Mouse (Mus musculus) kidney, postnatal 0 days (tissue): ENCODE data around the gene Sh3bp5. TPM values are rescaled to one million over a fixed set of nuclear protein-coding genes. Genes with fewer than 3 reads are reported as not detected.

Experiments
- ATAC-seq: fragments of 200-750 bp; cut with Nextera tagmentation; replicated peaks from 2 replicates; pipeline ENCODE4 v1.8.0; 2017; ENCODE audit warnings: low read depth, moderate number of reproducible peaks, moderate TSS enrichment, moderate library complexity; ENCODE audit not compliant: low FRiP score
- DNase-seq: peaks from one replicate; pipeline ENCODE4 v3.0.0-alpha.2; 2016; ENCODE audit warnings: low spot score
- H3K27ac ChIP-seq: fragments of 300-500 bp; sonication (generic); 2 replicates; pipeline ENCODE4 v1.5.1; 2014; ENCODE audit warnings: mild to moderate bottlenecking
- H3K27me3 ChIP-seq: fragments of 300-500 bp; sonication (generic); 2 replicates; pipeline ENCODE4 v1.6.1; 2014; ENCODE audit warnings: low read length, mixed read lengths; ENCODE audit not compliant: insufficient read depth
- H3K36me3 ChIP-seq: fragments of 300-500 bp; sonication (generic); 2 replicates; pipeline ENCODE4 v1.6.1; 2014; ENCODE audit warnings: low read length, mixed read lengths; ENCODE audit not compliant: insufficient read depth
- H3K4me1 ChIP-seq: fragments of 300-500 bp; sonication (generic); replicated peaks from 2 replicates; pipeline ENCODE4 v1.6.1; 2014; ENCODE audit warnings: antibody characterized with exemption, low read length, mixed read lengths; ENCODE audit not compliant: insufficient read depth
- H3K4me2 ChIP-seq: fragments of 300-500 bp; sonication (generic); 2 replicates; pipeline ENCODE4 v1.6.1; 2014; ENCODE audit warnings: mild to moderate bottlenecking, low read length, moderate library complexity, mixed read lengths
- H3K4me3 ChIP-seq: fragments of 300-500 bp; sonication (generic); replicated peaks from 2 replicates; pipeline ENCODE4 v1.5.1; 2014; ENCODE audit warnings: low read depth, low read length
- H3K9ac ChIP-seq: fragments of 300-500 bp; sonication (generic); 2 replicates; pipeline ENCODE4 v1.6.1; 2014; ENCODE audit warnings: low read depth, low read length
- H3K9me3 ChIP-seq: fragments of 300-500 bp; sonication (generic); replicated peaks from 2 replicates; pipeline ENCODE4 v1.6.1; 2016; ENCODE audit warnings: low read length, inconsistent platforms, mixed read lengths
- CTCF ChIP-seq: IDR thresholded peaks from 2 replicates; pipeline ENCODE4 v1.5.1; 2016; ENCODE audit warnings: antibody characterized with exemption, low read depth, mild to moderate bottlenecking, moderate library complexity
- WGBS: fragments of 180-500 bp; shearing (Covaris S2); extraction: QIAGEN DNeasy Blood & Tissue Kit; methylation state at CpG from one replicate; pipeline ENCODE4 v1.1.7; 2014; 5-methylcytosine and 5-hydroxymethylcytosine counted together
- polyA plus RNA-seq: library from polyadenylated mRNA; unstranded; fragments of >200 nt; fragmentation: Nextera tagmentation; extraction: Ambion mirVana; gene quantifications from 2 replicates; pipeline ENCODE4 v1.2.1, GENCODE M21; 2015

Gene Sh3bp5
- polyA plus RNA-seq, 1 experiment from 2014 or later: 45.2 TPM

- ATAC-seq: no peak
- Histone ChIP-seq H3K27ac (no peak overlapping the region), H3K36me3 (no peaks in the 10 kb centered on the region), H3K9me3 (no peaks in the 10 kb centered on the region), H3K4me1 (peaks cover 7% of the 10 kb centered on the region; the same call in 1 of the 2 replicates), H3K4me3 (no peak overlapping the region), H3K4me2 (no peak overlapping the region), H3K27me3 (no peaks in the 10 kb centered on the region), H3K9ac (no peak overlapping the region)
- 77% methylated on average over 1 of the region's 1 CpGs for WGBS
- no peak; the same call in 1 of the 2 replicates for TF ChIP-seq CTCF
- no peak for DNase-seq
Observed at GRCm38 (mm10) chr14:31327196-31327595, 108.7 kb downstream of the Sh3bp5 start.

- no peak overlapping the region for H3K4me2 ChIP-seq
- H3K36me3 ChIP-seq: no peaks in the 10 kb centered on the region
- ATAC-seq (no peak), DNase-seq (no peak)
- WGBS: 62% methylated on average over 7 of the region's 7 CpGs
- H3K9me3 ChIP-seq: no peaks in the 10 kb centered on the region
- peaks cover 7% of the 10 kb centered on the region; the same call in 1 of the 2 replicates for H3K4me1 ChIP-seq
- no peak overlapping the region for H3K9ac ChIP-seq
- no peak overlapping the region for H3K27ac ChIP-seq
- H3K4me3 ChIP-seq: no peak overlapping the region
- H3K27me3 ChIP-seq: no peaks in the 10 kb centered on the region
- TF ChIP-seq CTCF: no peak
Observed at GRCm38 (mm10) chr14:31326770-31327169, 109.1 kb downstream of the Sh3bp5 start.

GRCm38 (mm10) chr14:31325551-31325950, 110.3 kb downstream of the Sh3bp5 start:
- Histone ChIP-seq H3K4me2 (no peak overlapping the region), H3K36me3 (no peaks in the 10 kb centered on the region), H3K9ac (no peak overlapping the region), H3K27ac (no peak overlapping the region), H3K4me3 (no peak overlapping the region), H3K9me3 (no peaks in the 10 kb centered on the region), H3K4me1 (peaks cover 7% of the 10 kb centered on the region; the same call in 1 of the 2 replicates), H3K27me3 (no peaks in the 10 kb centered on the region)
- 47% methylated on average over 5 of the region's 5 CpGs for WGBS
- ATAC-seq: no peak
- no peak for DNase-seq
- peak; percentile 53 for TF ChIP-seq CTCF

DNA sequence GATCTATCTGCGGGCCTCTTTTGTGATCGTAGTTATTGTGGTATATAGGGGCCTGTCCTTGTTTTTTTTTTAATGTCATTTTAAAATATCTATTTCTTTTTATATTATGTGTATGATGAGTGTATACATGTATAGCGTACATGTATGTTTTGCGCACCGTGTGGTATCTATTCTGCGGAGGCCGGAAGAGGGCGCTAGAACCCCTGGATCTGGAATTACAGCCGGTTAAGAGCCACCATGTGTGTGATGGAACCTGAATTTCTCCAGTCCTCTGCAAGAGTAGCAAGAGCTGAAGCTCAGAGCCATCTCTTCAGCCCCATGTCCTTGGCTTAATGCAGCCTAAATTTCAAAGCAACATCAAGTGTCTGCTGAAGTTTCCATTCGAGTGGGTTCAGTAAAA, 111.0 kb downstream of the Sh3bp5 start:
- TF ChIP-seq CTCF: peak; percentile 30; the same call in 1 of the 2 replicates
- 77% methylated on average over 10 of the region's 10 CpGs for WGBS
- ATAC-seq: no peak
- no peak for DNase-seq
- H3K4me3 ChIP-seq: no peak overlapping the region
- no peaks in the 10 kb centered on the region for H3K27me3 ChIP-seq
- H3K9me3 ChIP-seq: no peaks in the 10 kb centered on the region
- H3K27ac ChIP-seq: no peak overlapping the region
- H3K4me1 ChIP-seq: peaks cover 7% of the 10 kb centered on the region; the same call in 1 of the 2 replicates
- no peak overlapping the region for H3K9ac ChIP-seq
- H3K4me2 ChIP-seq: no peak overlapping the region
- H3K36me3 ChIP-seq: no peaks in the 10 kb centered on the region

DNA sequence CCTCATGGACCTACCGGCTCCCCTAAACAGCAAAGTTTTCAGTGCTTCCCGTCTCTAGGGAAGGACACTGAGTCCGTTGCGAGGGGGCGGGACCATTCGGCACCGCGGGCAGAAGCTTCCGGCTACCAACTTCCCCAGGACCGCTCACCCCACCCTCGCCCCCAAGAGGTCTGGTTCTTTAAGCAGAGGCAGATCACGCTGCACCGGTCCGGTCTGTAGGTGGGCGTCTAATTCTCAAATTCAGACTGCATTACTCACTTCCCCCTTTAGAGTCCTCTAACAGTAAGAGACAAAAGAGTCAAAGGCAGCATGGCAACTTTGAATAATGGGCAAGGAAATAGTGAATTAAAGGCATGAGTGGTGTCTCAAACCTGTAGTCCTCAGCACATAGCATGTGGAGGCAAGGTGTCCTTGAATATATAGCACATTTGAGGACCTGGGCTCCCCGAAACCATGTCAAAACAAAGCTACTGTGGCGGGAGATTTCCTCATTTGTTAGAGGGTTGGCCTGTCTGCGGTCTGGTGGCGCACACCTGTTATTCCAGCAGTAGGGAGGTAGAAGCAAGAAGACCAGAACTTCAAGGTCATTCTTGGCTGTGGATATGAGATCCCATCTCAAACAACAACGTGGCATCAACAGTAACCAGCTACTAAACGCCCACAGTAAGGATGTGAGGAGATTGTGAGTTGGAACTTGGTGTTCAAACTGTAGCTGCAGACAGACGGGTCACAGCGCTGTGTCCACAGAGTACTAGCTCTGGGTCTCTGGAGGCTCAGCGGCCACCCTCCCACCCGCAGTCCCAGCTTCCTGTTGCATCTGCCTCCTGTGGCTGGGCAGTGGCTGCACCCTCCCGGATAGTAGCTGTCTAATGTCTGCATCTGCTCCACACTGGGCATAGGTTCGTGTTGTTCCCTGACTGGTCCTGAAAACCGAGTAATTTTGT, 111.8 kb downstream of the Sh3bp5 start, which contains the start of gene Dnah1:
TSS of gene Dnah1 (minus strand) at position 48 of the 944 bp plus-strand sequence.
- H3K4me3 ChIP-seq: peak within 1 kb of the TSS; percentile 33
- H3K4me2 ChIP-seq: peak within 1 kb of the TSS; percentile 73
- DNase-seq (peak; percentile 64), ATAC-seq (peak; percentile 68; the same call in 1 of the 2 replicates)
- peaks cover 7% of the 10 kb centered on the region; the same call in 1 of the 2 replicates for H3K4me1 ChIP-seq
- peak within 1 kb of the TSS; percentile 46; the same call in 1 of the 2 replicates for H3K9ac ChIP-seq
- no peaks in the 10 kb centered on the region for H3K27me3 ChIP-seq
- no peak; the same call in 1 of the 2 replicates for TF ChIP-seq CTCF
- WGBS: 31% methylated on average over 28 of the region's 28 CpGs
- H3K9me3 ChIP-seq: no peaks in the 10 kb centered on the region
- no peaks in the 10 kb centered on the region for H3K36me3 ChIP-seq
- 0 out of 2 replicates have a peak within 1 kb of the TSS, but pooled peaks have one; percentile 31 for H3K27ac ChIP-seq

- Histone ChIP-seq H3K9ac (peak overlapping the region; percentile 46; the same call in 1 of the 2 replicates), H3K9me3 (no peaks in the 10 kb centered on the region), H3K4me3 (peak overlapping the region; percentile 33), H3K4me2 (peak overlapping the region; percentile 73), H3K36me3 (no peaks in the 10 kb centered on the region), H3K27ac (no peak overlapping the region), H3K4me1 (peaks cover 7% of the 10 kb centered on the region; the same call in 1 of the 2 replicates), H3K27me3 (no peaks in the 10 kb centered on the region)
- DNase-seq (peak; percentile 43), ATAC-seq (no peak)
- WGBS: 77% methylated on average over 4 of the region's 4 CpGs
- TF ChIP-seq CTCF: no peak
Observed at GRCm38 (mm10) chr14:31323189-31323588, 112.7 kb downstream of the Sh3bp5 start.
